Mouse (Mus musculus) forebrain, postnatal 0 days (tissue): Measurements from ENCODE around the gene Esm1. TPM values are rescaled to one million over a fixed set of nuclear protein-coding genes. Genes with fewer than 3 reads are reported as not detected.

Experiments
- ATAC-seq: fragments of 200-750 bp; cut with Nextera tagmentation; 2 replicates; pipeline ENCODE4 v1.8.0; 2017; ENCODE audit warnings: mild to moderate bottlenecking, moderate library complexity
- DNase-seq: peaks from one replicate; pipeline ENCODE4 v3.0.0-alpha.2; 2015
- H3K27ac ChIP-seq: fragments of 300-500 bp; sonication (generic); 2 replicates; pipeline ENCODE4 v1.5.1; 2014; ENCODE audit warnings: low read depth, mild to moderate bottlenecking, antibody characterized with exemption, low read length, moderate library complexity, mixed read lengths
- H3K27me3 ChIP-seq: fragments of 300-500 bp; sonication (generic); 2 replicates; pipeline ENCODE4 v1.6.1; 2014; ENCODE audit warnings: mild to moderate bottlenecking, low read length, mixed read lengths; ENCODE audit not compliant: insufficient read depth
- H3K36me3 ChIP-seq: fragments of 300-500 bp; sonication (generic); 2 replicates; pipeline ENCODE4 v1.6.1; 2014; ENCODE audit warnings: mild to moderate bottlenecking, moderate library complexity; ENCODE audit not compliant: insufficient read depth
- H3K4me1 ChIP-seq: fragments of 300-500 bp; sonication (generic); 2 replicates; pipeline ENCODE4 v1.6.1; 2014; ENCODE audit warnings: antibody characterized with exemption; ENCODE audit not compliant: insufficient read depth
- H3K4me2 ChIP-seq: fragments of 300-500 bp; sonication (generic); 2 replicates; pipeline ENCODE4 v1.6.1; 2014; ENCODE audit warnings: low read depth, mild to moderate bottlenecking, moderate library complexity
- H3K4me3 ChIP-seq: fragments of 300-500 bp; sonication (generic); 2 replicates; pipeline ENCODE4 v1.5.1; 2014; ENCODE audit warnings: low read depth, low read length, mixed read lengths
- H3K9ac ChIP-seq: fragments of 300-500 bp; sonication (generic); 2 replicates; pipeline ENCODE4 v1.6.1; 2014; ENCODE audit warnings: mild to moderate bottlenecking
- H3K9me3 ChIP-seq: fragments of 300-500 bp; sonication (generic); 2 replicates; pipeline ENCODE4 v1.6.1; 2016; ENCODE audit warnings: low read length
- CTCF ChIP-seq: sonication (generic); IDR thresholded peaks from 2 replicates; pipeline ENCODE4 v1.5.1; 2016; ENCODE audit warnings: antibody characterized with exemption, control low read depth, low read depth
- WGBS: fragments of 180-500 bp; shearing (Covaris S2); extraction: QIAGEN DNeasy Blood & Tissue Kit; methylation state at CpG from one replicate; pipeline ENCODE4 v1.1.7; 2014; 5-methylcytosine and 5-hydroxymethylcytosine counted together
- polyA plus RNA-seq: library from polyadenylated mRNA; unstranded; fragments of >200 nt; fragmentation: Nextera tagmentation; extraction: Ambion mirVana; gene quantifications from 2 replicates; pipeline ENCODE4 v1.2.1, GENCODE M21; 2015
- total RNA-seq: library from RNA; depleted of rRNA; stranded (reverse); fragments of >200 nt; gene quantifications from 2 replicates; pipeline ENCODE4 v1.2.3, GENCODE M21; 2014

Gene Esm1
- total and polyA plus RNA-seq, 2 experiments from 2014 or later, result 1.4 to 1.5 TPM

DNA sequence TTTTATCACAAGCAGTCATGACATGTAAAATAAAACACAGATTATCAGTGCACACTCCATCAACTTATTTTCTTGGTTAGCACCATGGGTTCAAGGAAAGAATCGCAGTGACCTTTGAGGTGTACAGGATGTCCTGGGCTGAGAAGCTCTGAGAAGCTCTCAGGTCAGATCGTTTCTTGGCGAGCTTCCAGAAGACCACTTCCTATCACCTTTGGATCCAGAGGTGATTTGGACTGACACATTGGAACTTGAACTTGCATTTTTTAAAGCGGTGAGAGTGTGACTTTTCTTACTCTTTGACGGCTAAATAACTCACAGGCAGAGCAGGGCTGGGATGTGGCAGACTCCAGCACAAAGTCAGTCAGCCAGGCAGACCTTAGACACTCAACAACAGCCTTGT, 4.1 kb upstream of the Esm1 start:
- no peaks in the 10 kb centered on the region for H3K36me3 ChIP-seq
- no peaks in the 10 kb centered on the region for H3K4me1 ChIP-seq
- no peaks in the 10 kb centered on the region for H3K27me3 ChIP-seq
- no peaks in the 10 kb centered on the region for H3K9me3 ChIP-seq
- no peak overlapping the region for H3K27ac ChIP-seq
- no peak overlapping the region for H3K4me3 ChIP-seq
- TF ChIP-seq CTCF, result no peak
- no peak overlapping the region for H3K4me2 ChIP-seq
- no peak for DNase-seq
- ATAC-seq, result no peak
- no peak overlapping the region for H3K9ac ChIP-seq
- WGBS, result 94% methylated on average over 5 of the region's 5 CpGs

DNA sequence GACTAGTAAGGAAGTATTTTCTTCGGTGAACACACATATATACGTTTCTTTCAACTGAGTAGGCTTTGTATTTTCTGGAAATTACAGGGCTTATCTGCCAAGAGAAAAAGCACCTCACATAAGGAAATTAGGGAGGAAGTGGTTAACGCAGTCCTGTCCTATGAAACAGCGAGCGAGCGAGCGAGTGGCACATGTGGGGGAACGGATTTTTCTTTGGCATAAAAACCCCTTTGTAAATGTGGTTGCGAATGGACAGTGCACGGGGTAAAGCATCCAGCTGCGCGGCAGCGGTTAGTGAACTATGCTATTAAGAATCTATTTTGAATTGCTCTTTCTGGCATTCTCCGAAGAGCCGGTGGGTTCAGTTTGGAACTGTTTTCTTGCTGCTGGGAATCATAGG, 1.9 kb downstream of the Esm1 start:
- H3K27ac ChIP-seq, result no peak overlapping the region
- WGBS, result 51% methylated on average over 15 of the region's 15 CpGs
- H3K4me2 ChIP-seq, result 0 out of 2 replicates have a peak overlapping the region, but pooled peaks have one; percentile 7
- no peaks in the 10 kb centered on the region for H3K9me3 ChIP-seq
- no peaks in the 10 kb centered on the region for H3K27me3 ChIP-seq
- H3K36me3 ChIP-seq, result no peaks in the 10 kb centered on the region
- DNase-seq, result no peak
- H3K4me1 ChIP-seq, result no peaks in the 10 kb centered on the region
- TF ChIP-seq CTCF, result no peak
- H3K4me3 ChIP-seq, result no peak overlapping the region
- no peak overlapping the region for H3K9ac ChIP-seq
- no peak for ATAC-seq

DNA sequence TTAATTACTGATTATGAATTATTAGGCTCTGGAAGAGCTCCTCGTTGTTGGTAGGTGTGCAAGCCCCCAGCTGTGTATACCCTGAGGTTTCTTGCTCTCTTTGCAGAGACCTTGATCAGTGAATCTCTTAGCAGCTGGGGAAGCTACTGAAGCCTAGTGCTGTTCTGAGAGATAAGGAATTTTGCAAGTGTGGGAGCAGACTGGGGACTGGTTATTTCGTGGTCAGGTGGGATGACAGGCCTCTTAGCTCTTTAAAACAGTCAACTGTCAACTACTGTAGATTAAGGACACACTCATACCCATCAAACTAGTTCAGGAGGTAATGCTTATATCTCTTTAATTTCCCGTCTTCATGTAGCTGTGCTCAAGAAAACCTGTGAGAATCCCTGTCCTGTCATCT, 2.9 kb downstream of the Esm1 start:
- no peak for DNase-seq
- no peak for ATAC-seq
- Histone ChIP-seq H3K4me1 (no peaks in the 10 kb centered on the region), H3K36me3 (no peaks in the 10 kb centered on the region), H3K27me3 (no peaks in the 10 kb centered on the region), H3K4me3 (no peak overlapping the region), H3K9me3 (no peaks in the 10 kb centered on the region), H3K27ac (no peak overlapping the region), H3K9ac (no peak overlapping the region), H3K4me2 (no peak overlapping the region)
- TF ChIP-seq CTCF, result no peak
- WGBS, result 71% methylated on average over 3 of the region's 3 CpGs

DNA sequence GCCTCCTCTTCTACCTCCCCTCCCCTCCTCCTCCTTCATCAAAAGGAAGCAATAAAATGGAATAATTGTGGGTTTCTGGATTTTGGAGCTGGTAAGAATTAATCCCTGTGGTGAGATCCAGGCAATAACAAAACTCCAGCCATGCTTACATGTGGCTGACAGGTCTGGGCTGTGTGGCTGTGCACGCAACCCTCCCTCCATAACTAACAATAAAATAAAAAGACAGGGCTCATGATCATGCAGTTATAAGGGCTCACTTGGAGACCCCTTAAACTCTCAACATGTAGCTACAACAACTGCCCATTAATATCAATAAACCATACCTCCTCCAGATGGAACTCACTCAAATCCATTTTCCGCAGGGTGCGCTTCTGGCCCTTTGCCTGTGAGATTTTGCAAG, 4.4 kb downstream of the Esm1 start:
- TF ChIP-seq CTCF, result no peak
- H3K27me3 ChIP-seq, result no peaks in the 10 kb centered on the region
- no peak for DNase-seq
- no peaks in the 10 kb centered on the region for H3K9me3 ChIP-seq
- no peak overlapping the region for H3K9ac ChIP-seq
- H3K4me3 ChIP-seq, result no peak overlapping the region
- no peaks in the 10 kb centered on the region for H3K4me1 ChIP-seq
- no peaks in the 10 kb centered on the region for H3K36me3 ChIP-seq
- no peak overlapping the region for H3K27ac ChIP-seq
- ATAC-seq, result no peak
- 93% methylated on average over 3 of the region's 3 CpGs for WGBS
- no peak overlapping the region for H3K4me2 ChIP-seq

DNA sequence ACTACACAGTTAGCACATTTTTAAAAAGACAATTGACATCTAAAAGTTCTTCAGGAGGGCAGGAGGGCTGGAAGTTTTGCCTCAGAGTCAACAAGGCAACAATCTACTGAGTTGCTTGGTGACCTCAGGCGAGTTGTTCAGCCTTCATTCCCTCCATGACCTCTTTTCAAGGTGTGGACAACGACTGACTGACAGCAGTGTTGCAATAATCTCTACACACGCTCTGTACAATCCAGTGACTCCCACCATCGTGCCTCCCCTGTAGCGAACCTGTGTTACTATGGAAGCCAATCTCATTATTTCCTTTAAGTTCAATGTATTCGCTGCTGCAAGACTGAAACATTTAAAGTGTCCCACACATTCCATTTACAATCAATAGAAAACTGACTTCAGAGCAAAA, 12.4 kb downstream of the Esm1 start:
- DNase-seq (no peak), ATAC-seq (no peak)
- Histone ChIP-seq H3K4me2 (no peak overlapping the region), H3K4me3 (no peak overlapping the region), H3K4me1 (peaks cover 3% of the 10 kb centered on the region; the same call in 1 of the 2 replicates), H3K27me3 (no peaks in the 10 kb centered on the region), H3K36me3 (no peaks in the 10 kb centered on the region), H3K27ac (no peak overlapping the region), H3K9me3 (no peaks in the 10 kb centered on the region), H3K9ac (no peak overlapping the region)
- 50% methylated on average over 6 of the region's 6 CpGs for WGBS
- TF ChIP-seq CTCF, result no peak

DNA sequence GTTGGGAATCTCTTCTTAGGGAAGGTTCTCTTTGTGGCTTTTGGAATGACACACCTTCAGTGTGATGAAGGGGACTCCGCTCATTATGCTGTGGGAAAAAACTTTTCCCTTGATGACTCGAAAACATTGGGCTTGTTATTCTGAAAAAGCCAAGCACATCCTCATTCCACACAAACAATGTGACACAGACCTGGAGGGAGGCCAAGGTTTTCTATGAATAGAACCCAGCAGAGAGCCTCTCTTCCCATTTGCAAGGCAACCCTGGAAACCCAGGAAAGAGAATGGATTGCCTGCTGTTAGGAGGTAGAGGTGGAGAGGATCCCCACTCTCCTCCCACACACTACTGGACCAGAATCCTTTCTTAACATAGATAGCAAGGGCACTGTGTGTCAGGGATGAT, 14.6 kb downstream of the Esm1 start:
- no peak for TF ChIP-seq CTCF
- WGBS, result 3% methylated on average over 2 of the region's 2 CpGs
- H3K27ac ChIP-seq, result no peak overlapping the region
- ATAC-seq (peak; percentile 23), DNase-seq (peak; percentile 71)
- H3K36me3 ChIP-seq, result no peaks in the 10 kb centered on the region
- no peaks in the 10 kb centered on the region for H3K27me3 ChIP-seq
- no peak overlapping the region for H3K9ac ChIP-seq
- peaks cover 3% of the 10 kb centered on the region; the same call in 1 of the 2 replicates for H3K4me1 ChIP-seq
- no peak overlapping the region for H3K4me3 ChIP-seq
- no peaks in the 10 kb centered on the region for H3K9me3 ChIP-seq
- H3K4me2 ChIP-seq, result 0 out of 2 replicates have a peak overlapping the region, but pooled peaks have one; percentile 24

DNA sequence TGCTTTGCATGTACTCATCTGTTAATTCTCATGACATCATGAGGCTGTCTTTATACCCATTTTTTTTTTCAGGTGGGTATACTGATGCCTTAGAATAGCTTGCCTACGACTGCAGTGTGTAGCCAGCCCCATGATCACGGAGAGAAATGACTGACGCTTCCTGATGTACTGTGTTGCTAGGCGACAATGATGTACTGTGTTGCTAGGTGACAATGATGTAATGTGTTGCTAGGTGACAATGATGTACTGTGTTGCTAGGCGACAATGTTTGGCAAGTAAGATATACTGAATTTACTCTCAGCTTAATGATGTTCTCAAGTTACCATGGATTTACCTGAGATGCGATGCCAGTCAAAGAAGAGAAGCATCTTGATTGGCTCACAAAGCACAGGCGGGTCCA, 16.4 kb downstream of the Esm1 start, which contains the start of gene Gzmk:
Gene Gzmk, minus strand, starts transcription at position 98 of the 400 bp plus-strand sequence.
- TF ChIP-seq CTCF, result no peak
- 28% methylated on average over 7 of the region's 7 CpGs for WGBS
- no peak within 1 kb of the TSS for H3K27ac ChIP-seq

More for the DNA sequence above, 16.4 kb downstream of the Esm1 start, which contains the start of gene Gzmk:
- Histone ChIP-seq H3K9ac (no peak within 1 kb of the TSS), H3K36me3 (no peaks in the 10 kb centered on the region), H3K4me2 (no peak within 1 kb of the TSS), H3K27me3 (no peaks in the 10 kb centered on the region), H3K9me3 (no peaks in the 10 kb centered on the region), H3K4me3 (no peak within 1 kb of the TSS), H3K4me1 (peaks cover 3% of the 10 kb centered on the region; the same call in 1 of the 2 replicates)
- DNase-seq (peak; percentile 90), ATAC-seq (peak; percentile 99)
